Mouse (Mus musculus): ENCODE measurements around the gene Efcab14. TPM values are rescaled to one million over a fixed set of nuclear protein-coding genes. Genes with fewer than 3 reads are reported as not detected.
A peak's percentile ranks its signal among the peaks of the same experiment; 100 is the strongest.

Gene Efcab14
- polyA plus RNA-seq (2014; fragmentation: Nextera tagmentation; extraction: Ambion mirVana), result 42.8 and 43.2 TPM in 2 replicates

DNA sequence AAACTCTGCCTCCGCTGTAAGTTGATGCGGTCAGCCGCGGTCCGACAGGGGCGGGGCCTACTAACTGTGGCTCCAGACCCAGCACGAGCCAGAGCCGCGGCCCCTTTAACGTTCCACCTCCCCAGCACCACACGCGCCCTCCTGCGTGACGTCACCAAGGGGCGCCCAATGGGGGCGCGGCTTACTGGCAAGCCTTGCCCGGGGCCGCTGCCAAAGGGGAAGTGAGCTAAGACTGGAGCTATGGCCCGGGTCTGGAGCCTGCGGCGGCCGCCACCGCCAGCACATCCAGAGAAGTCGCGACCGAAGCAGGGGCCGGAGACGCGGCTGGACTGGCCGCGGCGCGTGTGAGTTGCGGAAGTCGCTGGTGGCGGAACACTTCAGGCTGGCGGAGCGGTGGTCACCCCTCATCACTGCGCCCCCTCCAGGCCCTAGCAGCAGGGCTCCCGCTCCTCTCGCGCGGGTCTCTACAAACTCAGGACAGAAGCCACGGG lies at the start of gene Efcab14:
Gene Efcab14, plus strand, starts transcription at position 194 of the 491 bp plus-strand sequence.
- WGBS (ENCODE audit: insufficient replicate concordance), result under 1% methylated on average over 44 of the region's 45 CpGs
- Histone ChIP-seq H3K27me3 (ENCODE audit: control insufficient read depth, insufficient read depth, low read length) (no peaks in the 10 kb centered on the region), H3K4me3 (ENCODE audit: low read depth, low read length) (peak within 1 kb of the TSS; percentile 84), H3K4me1 (ENCODE audit: control insufficient read depth, insufficient read depth, low read length) (peaks cover 7% of the 10 kb centered on the region), H3K4me2 (peak within 1 kb of the TSS; percentile 87), H3K9ac (ENCODE audit: low read depth, low read length) (peak within 1 kb of the TSS; percentile 89), H3K27ac (ENCODE audit: low read depth, low read length) (peak within 1 kb of the TSS; percentile 91), H3K36me3 (ENCODE audit: control insufficient read depth, insufficient read depth, low read length) (peaks cover 7% of the 10 kb centered on the region), H3K9me3 (replicated peaks; ENCODE audit: control insufficient read depth, low read length) (no peaks in the 10 kb centered on the region)
- peak; percentile 100 for ATAC-seq (replicated peaks; ENCODE audit: insufficient number of reproducible peaks, low FRiP score, low TSS enrichment)

- H3K4me3 ChIP-seq (ENCODE audit: low read depth, low read length), result no peak overlapping the region
- no peaks in the 10 kb centered on the region for H3K27me3 ChIP-seq (ENCODE audit: control insufficient read depth, insufficient read depth, low read length)
- no peak overlapping the region for H3K9ac ChIP-seq (ENCODE audit: low read depth, low read length)
- ATAC-seq (replicated peaks; ENCODE audit: insufficient number of reproducible peaks, low FRiP score, low TSS enrichment), result no peak
- no peak overlapping the region for H3K27ac ChIP-seq (ENCODE audit: low read depth, low read length)
- no peaks in the 10 kb centered on the region for H3K4me1 ChIP-seq (ENCODE audit: control insufficient read depth, insufficient read depth, low read length)
- H3K36me3 ChIP-seq (ENCODE audit: control insufficient read depth, insufficient read depth, low read length), result no peaks in the 10 kb centered on the region
- H3K4me2 ChIP-seq, result no peak overlapping the region
- no peaks in the 10 kb centered on the region for H3K9me3 ChIP-seq (replicated peaks; ENCODE audit: control insufficient read depth, low read length)
- 65% methylated on average over 3 of the region's 3 CpGs for WGBS (ENCODE audit: insufficient replicate concordance)
Observed at GRCm38 (mm10) chr4:115701468-115701867, 36.1 kb upstream of the Efcab14 start.

GRCm38 (mm10) chr4:115703927-115704505 lies 33.5 kb upstream of the Efcab14 start:
- no peak for ATAC-seq (replicated peaks; ENCODE audit: insufficient number of reproducible peaks, low FRiP score, low TSS enrichment)

GRCm38 (mm10) chr4:115708974-115709593 lies 28.5 kb upstream of the Efcab14 start:
- ATAC-seq (replicated peaks; ENCODE audit: insufficient number of reproducible peaks, low FRiP score, low TSS enrichment), result no peak

More at GRCm38 (mm10) chr4:115703927-115704505, 33.5 kb upstream of the Efcab14 start:
- H3K9ac ChIP-seq (ENCODE audit: low read depth, low read length), result no peak overlapping the region
- no peak overlapping the region for H3K4me2 ChIP-seq
- H3K36me3 ChIP-seq (ENCODE audit: control insufficient read depth, insufficient read depth, low read length), result no peaks in the 10 kb centered on the region
- no peaks in the 10 kb centered on the region for H3K27me3 ChIP-seq (ENCODE audit: control insufficient read depth, insufficient read depth, low read length)
- H3K4me3 ChIP-seq (ENCODE audit: low read depth, low read length), result no peak overlapping the region
- no peaks in the 10 kb centered on the region for H3K9me3 ChIP-seq (replicated peaks; ENCODE audit: control insufficient read depth, low read length)
- 76% methylated on average over 2 of the region's 2 CpGs for WGBS (ENCODE audit: insufficient replicate concordance)
- H3K27ac ChIP-seq (ENCODE audit: low read depth, low read length), result no peak overlapping the region
- no peaks in the 10 kb centered on the region for H3K4me1 ChIP-seq (ENCODE audit: control insufficient read depth, insufficient read depth, low read length)

GRCm38 (mm10) chr4:115709792-115710418 lies 27.6 kb upstream of the Efcab14 start:
- Histone ChIP-seq H3K9ac (ENCODE audit: low read depth, low read length) (no peak overlapping the region), H3K4me1 (ENCODE audit: control insufficient read depth, insufficient read depth, low read length) (no peaks in the 10 kb centered on the region), H3K4me3 (ENCODE audit: low read depth, low read length) (no peak overlapping the region), H3K36me3 (ENCODE audit: control insufficient read depth, insufficient read depth, low read length) (no peaks in the 10 kb centered on the region), H3K27me3 (ENCODE audit: control insufficient read depth, insufficient read depth, low read length) (no peaks in the 10 kb centered on the region), H3K4me2 (peak overlapping the region; percentile 48), H3K9me3 (replicated peaks; ENCODE audit: control insufficient read depth, low read length) (no peaks in the 10 kb centered on the region), H3K27ac (ENCODE audit: low read depth, low read length) (no peak overlapping the region)
- ATAC-seq (replicated peaks; ENCODE audit: insufficient number of reproducible peaks, low FRiP score, low TSS enrichment), result no peak
- WGBS (ENCODE audit: insufficient replicate concordance), result 10% methylated on average over 13 of the region's 13 CpGs

More at GRCm38 (mm10) chr4:115708974-115709593, 28.5 kb upstream of the Efcab14 start:
- H3K27ac ChIP-seq (ENCODE audit: low read depth, low read length), result no peak overlapping the region
- no peaks in the 10 kb centered on the region for H3K4me1 ChIP-seq (ENCODE audit: control insufficient read depth, insufficient read depth, low read length)
- no peaks in the 10 kb centered on the region for H3K36me3 ChIP-seq (ENCODE audit: control insufficient read depth, insufficient read depth, low read length)
- no peaks in the 10 kb centered on the region for H3K27me3 ChIP-seq (ENCODE audit: control insufficient read depth, insufficient read depth, low read length)
- no peak overlapping the region for H3K9ac ChIP-seq (ENCODE audit: low read depth, low read length)
- no peak overlapping the region for H3K4me2 ChIP-seq
- H3K4me3 ChIP-seq (ENCODE audit: low read depth, low read length), result no peak overlapping the region
- 48% methylated on average over 13 of the region's 13 CpGs for WGBS (ENCODE audit: insufficient replicate concordance)
- no peaks in the 10 kb centered on the region for H3K9me3 ChIP-seq (replicated peaks; ENCODE audit: control insufficient read depth, low read length)

DNA sequence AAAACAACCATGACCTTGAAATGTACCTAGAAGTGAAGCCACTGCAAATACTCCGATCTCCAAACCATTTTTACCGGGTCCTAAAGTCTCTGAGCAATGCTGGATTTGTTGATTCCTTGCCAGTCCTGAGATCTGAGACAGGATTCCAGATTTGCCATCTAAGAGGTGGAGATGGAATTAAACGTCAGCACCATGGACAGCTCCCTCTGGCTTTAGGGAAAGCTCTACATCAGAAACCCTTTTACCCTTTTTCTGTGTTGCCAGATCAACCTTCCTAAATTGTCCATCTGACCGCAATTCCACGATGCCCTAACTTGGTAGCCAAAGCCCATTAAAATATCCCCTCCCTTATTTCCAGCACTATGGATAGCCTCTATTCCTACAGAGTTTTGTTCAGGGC lies 8.8 kb upstream of the Efcab14 start:
- Histone ChIP-seq H3K4me1 (ENCODE audit: control insufficient read depth, insufficient read depth, low read length) (no peaks in the 10 kb centered on the region), H3K27me3 (ENCODE audit: control insufficient read depth, insufficient read depth, low read length) (no peaks in the 10 kb centered on the region), H3K4me2 (no peak overlapping the region), H3K9me3 (replicated peaks; ENCODE audit: control insufficient read depth, low read length) (no peaks in the 10 kb centered on the region), H3K27ac (ENCODE audit: low read depth, low read length) (no peak overlapping the region), H3K36me3 (ENCODE audit: control insufficient read depth, insufficient read depth, low read length) (no peaks in the 10 kb centered on the region), H3K9ac (ENCODE audit: low read depth, low read length) (no peak overlapping the region), H3K4me3 (ENCODE audit: low read depth, low read length) (no peak overlapping the region)
- 15% methylated on average over 5 of the region's 5 CpGs for WGBS (ENCODE audit: insufficient replicate concordance)
- no peak for ATAC-seq (replicated peaks; ENCODE audit: insufficient number of reproducible peaks, low FRiP score, low TSS enrichment)

DNA sequence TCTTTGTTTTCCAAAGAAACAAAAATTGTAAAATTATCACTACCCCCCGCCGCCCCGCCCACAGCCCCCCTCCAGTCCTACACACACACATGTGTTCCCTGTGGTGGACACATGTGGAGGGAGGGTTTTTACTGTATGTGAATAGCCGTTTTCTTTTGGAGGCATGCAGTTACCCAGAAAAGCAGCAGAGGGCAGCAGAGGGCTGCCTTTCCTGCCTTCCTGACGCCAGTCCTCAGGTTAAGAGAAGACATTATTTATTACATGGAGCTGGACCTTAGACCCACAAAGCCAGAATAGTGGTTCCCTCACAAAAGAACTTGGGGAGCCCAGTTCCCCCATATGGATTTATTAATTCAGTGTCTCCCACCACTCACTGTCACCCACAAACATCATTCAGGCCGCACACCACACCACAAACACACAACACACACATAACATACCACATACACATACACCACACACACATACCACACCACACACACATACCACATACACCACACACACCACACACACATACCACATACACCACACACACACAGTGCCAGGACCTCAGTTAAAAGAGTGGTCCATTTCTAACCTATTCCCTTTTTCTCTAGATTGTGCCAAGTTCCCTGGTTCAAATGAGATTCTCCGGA lies 5.8 kb upstream of the Efcab14 start:
- WGBS (ENCODE audit: insufficient replicate concordance), result 22% methylated on average over 7 of the region's 7 CpGs
- peak; percentile 42; the same call in 1 of the 2 replicates for ATAC-seq (replicated peaks; ENCODE audit: insufficient number of reproducible peaks, low FRiP score, low TSS enrichment)
- H3K36me3 ChIP-seq (ENCODE audit: control insufficient read depth, insufficient read depth, low read length), result no peaks in the 10 kb centered on the region

DNA sequence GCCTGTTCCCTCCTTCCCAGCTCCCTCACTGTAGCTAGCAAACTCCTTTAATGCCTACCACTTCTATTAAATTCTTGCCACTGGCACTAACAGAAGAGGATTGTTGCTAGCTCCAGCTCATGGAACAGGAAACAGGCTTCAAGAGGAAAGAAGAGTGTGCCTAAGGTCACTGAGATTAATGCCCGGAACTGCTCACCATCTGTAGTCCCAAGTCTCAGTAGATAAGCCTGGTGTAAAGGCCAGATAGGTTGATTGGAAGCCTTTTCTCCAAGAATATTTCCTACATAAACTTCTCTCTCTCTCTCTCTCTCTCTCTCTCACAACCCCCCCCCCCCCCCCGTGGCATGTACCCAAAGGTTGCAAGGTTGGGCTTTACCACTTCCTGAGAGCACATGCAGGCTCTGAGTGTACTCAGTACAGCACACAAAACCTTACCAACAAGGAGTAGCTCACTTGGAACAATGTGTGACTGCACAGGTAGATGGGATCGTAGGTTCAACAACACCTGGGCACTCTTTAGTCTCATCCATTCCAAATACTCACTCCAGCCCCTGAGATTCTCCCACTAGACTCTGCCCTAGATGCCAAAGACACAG lies 5.2 kb upstream of the Efcab14 start:
- Histone ChIP-seq H3K9me3 (replicated peaks; ENCODE audit: control insufficient read depth, low read length) (no peaks in the 10 kb centered on the region), H3K4me3 (ENCODE audit: low read depth, low read length) (no peak overlapping the region), H3K4me2 (no peak overlapping the region), H3K4me1 (ENCODE audit: control insufficient read depth, insufficient read depth, low read length) (no peaks in the 10 kb centered on the region), H3K27ac (ENCODE audit: low read depth, low read length) (no peak overlapping the region), H3K9ac (ENCODE audit: low read depth, low read length) (no peak overlapping the region), H3K27me3 (ENCODE audit: control insufficient read depth, insufficient read depth, low read length) (no peaks in the 10 kb centered on the region), H3K36me3 (ENCODE audit: control insufficient read depth, insufficient read depth, low read length) (no peaks in the 10 kb centered on the region)
- ATAC-seq (replicated peaks; ENCODE audit: insufficient number of reproducible peaks, low FRiP score, low TSS enrichment), result no peak
- 60% methylated on average over 2 of the region's 3 CpGs for WGBS (ENCODE audit: insufficient replicate concordance)

More for the DNA sequence above, 5.8 kb upstream of the Efcab14 start:
- Histone ChIP-seq H3K9ac (ENCODE audit: low read depth, low read length) (no peak overlapping the region), H3K9me3 (replicated peaks; ENCODE audit: control insufficient read depth, low read length) (no peaks in the 10 kb centered on the region), H3K4me3 (ENCODE audit: low read depth, low read length) (no peak overlapping the region), H3K27me3 (ENCODE audit: control insufficient read depth, insufficient read depth, low read length) (no peaks in the 10 kb centered on the region), H3K4me1 (ENCODE audit: control insufficient read depth, insufficient read depth, low read length) (no peaks in the 10 kb centered on the region), H3K27ac (ENCODE audit: low read depth, low read length) (no peak overlapping the region), H3K4me2 (no peak overlapping the region)

Data from heart, embryonic 11.5 days (tissue).